Mouse (Mus musculus) midbrain, embryonic 14.5 days (tissue): ENCODE measurements around the gene Mnat1. TPM values are rescaled to one million over a fixed set of nuclear protein-coding genes. Genes with fewer than 3 reads are reported as not detected.
"Not testable (repeated sequence)": the region's sequence is repeated elsewhere in the genome, so short reads cannot be mapped to it uniquely, and the experiment has no call there.

Experiments used
- ATAC-seq: fragments of 200-750 bp; cut with Nextera tagmentation; 2 replicates; pipeline ENCODE4 v1.8.0; 2017; ENCODE audit warnings: moderate number of reproducible peaks, moderate library complexity; ENCODE audit not compliant: low FRiP score, low TSS enrichment
- DNase-seq: peaks from one replicate; pipeline ENCODE4 v3.0.0-alpha.2; 2015
- H3K27ac ChIP-seq: fragments of 300-500 bp; sonication (generic); replicated peaks from 2 replicates; pipeline ENCODE4 v1.5.1; 2014; ENCODE audit warnings: mild to moderate bottlenecking, low read depth, low read length, moderate library complexity
- H3K27me3 ChIP-seq: fragments of 300-500 bp; sonication (generic); 2 replicates; pipeline ENCODE4 v1.6.1; 2014; ENCODE audit warnings: low read length, control low read depth, mixed read lengths; ENCODE audit not compliant: control insufficient read depth, insufficient read depth
- H3K36me3 ChIP-seq: fragments of 300-500 bp; sonication (generic); 2 replicates; pipeline ENCODE4 v1.6.1; 2014; ENCODE audit warnings: low read length, control low read depth; ENCODE audit not compliant: control insufficient read depth, insufficient read depth
- H3K4me1 ChIP-seq: fragments of 300-500 bp; sonication (generic); 2 replicates; pipeline ENCODE4 v1.6.1; 2014; ENCODE audit warnings: mild to moderate bottlenecking, antibody characterized with exemption, low read length, control low read depth; ENCODE audit not compliant: control insufficient read depth, insufficient read depth
- H3K4me2 ChIP-seq: fragments of 300-500 bp; sonication (generic); 2 replicates; pipeline ENCODE4 v1.6.1; 2014; ENCODE audit warnings: mild to moderate bottlenecking, low read length, moderate library complexity
- H3K4me3 ChIP-seq: fragments of 300-500 bp; sonication (generic); replicated peaks from 2 replicates; pipeline ENCODE4 v1.5.1; 2014; ENCODE audit warnings: low read depth, low read length
- H3K9ac ChIP-seq: fragments of 300-500 bp; sonication (generic); replicated peaks from 2 replicates; pipeline ENCODE4 v1.6.1; 2014; ENCODE audit warnings: mild to moderate bottlenecking, low read length, moderate library complexity
- H3K9me3 ChIP-seq: fragments of 300-500 bp; sonication (generic); 2 replicates; pipeline ENCODE4 v1.6.1; 2016; ENCODE audit warnings: low read length, control low read depth, mixed read lengths; ENCODE audit not compliant: control insufficient read depth
- WGBS: fragments of 180-500 bp; shearing (Covaris S2); extraction: QIAGEN DNeasy Blood & Tissue Kit; methylation state at CpG from one replicate; pipeline ENCODE4 v1.1.7; 2014; 5-methylcytosine and 5-hydroxymethylcytosine counted together
- polyA plus RNA-seq: library from polyadenylated mRNA; unstranded; fragments of >200 nt; fragmentation: Nextera tagmentation; extraction: Ambion mirVana; gene quantifications from 2 replicates; pipeline ENCODE4 v1.2.1, GENCODE M21; 2014

Gene Mnat1
- polyA plus RNA-seq, 1 experiment from 2014 or later, result 20.3 TPM

- peak overlapping the region; percentile 65 for H3K4me3 ChIP-seq
- peak overlapping the region; percentile 100 for H3K4me2 ChIP-seq
- DNase-seq, result peak; percentile 73
- H3K9me3 ChIP-seq, result no peaks in the 10 kb centered on the region
- peak; percentile 60 for ATAC-seq
- peaks cover 5% of the 10 kb centered on the region; the same call in 1 of the 2 replicates for H3K27me3 ChIP-seq
- H3K36me3 ChIP-seq, result no peaks in the 10 kb centered on the region
- H3K27ac ChIP-seq, result no peak overlapping the region; the same call in 1 of the 2 replicates
- under 1% methylated on average over 64 of the region's 71 CpGs for WGBS
- H3K9ac ChIP-seq, result peak overlapping the region; percentile 65
- peaks cover 13% of the 10 kb centered on the region for H3K4me1 ChIP-seq
Observed at GRCm38 (mm10) chr12:73112326-73113087, 11.0 kb upstream of the Mnat1 start.

- Histone ChIP-seq H3K9ac (peak within 1 kb of the TSS; percentile 65), H3K27ac (no peak within 1 kb of the TSS; the same call in 1 of the 2 replicates), H3K9me3 (no peaks in the 10 kb centered on the region), H3K27me3 (peaks cover 5% of the 10 kb centered on the region; the same call in 1 of the 2 replicates), H3K36me3 (no peaks in the 10 kb centered on the region), H3K4me3 (peak within 1 kb of the TSS; percentile 65), H3K4me1 (peaks cover 13% of the 10 kb centered on the region), H3K4me2 (peak within 1 kb of the TSS; percentile 100)
- DNase-seq (peak; percentile 85), ATAC-seq (peak; percentile 92)
- under 1% methylated on average over 20 of the region's 20 CpGs for WGBS
Observed at GRCm38 (mm10) chr12:73113196-73113595, 10.3 kb upstream of the Mnat1 start, which contains the start of gene Six4. Six4 (minus strand) TSS chr12:73113456.

- no peak overlapping the region for H3K4me3 ChIP-seq
- DNase-seq, result no peak
- H3K4me2 ChIP-seq, result no peak overlapping the region
- no peaks in the 10 kb centered on the region for H3K9me3 ChIP-seq
- ATAC-seq, result no peak
- H3K36me3 ChIP-seq, result no peaks in the 10 kb centered on the region
- no peak overlapping the region for H3K27ac ChIP-seq
- H3K9ac ChIP-seq, result no peak overlapping the region
- H3K27me3 ChIP-seq, result no peaks in the 10 kb centered on the region
- 81% methylated on average over 4 of the region's 4 CpGs for WGBS
- H3K4me1 ChIP-seq, result peaks cover 7% of the 10 kb centered on the region
Observed at GRCm38 (mm10) chr12:73125250-73125649, 1.7 kb downstream of the Mnat1 start.

- H3K27me3 ChIP-seq, result no peaks in the 10 kb centered on the region
- ATAC-seq (no peak), DNase-seq (no peak)
- H3K9me3 ChIP-seq, result no peaks in the 10 kb centered on the region
- H3K4me3 ChIP-seq, result no peak overlapping the region
- H3K27ac ChIP-seq, result no peak overlapping the region
- no peak overlapping the region for H3K9ac ChIP-seq
- WGBS, result 96% methylated on average over 3 of the region's 3 CpGs
- H3K4me1 ChIP-seq, result no peaks in the 10 kb centered on the region
- no peak overlapping the region for H3K4me2 ChIP-seq
- no peaks in the 10 kb centered on the region for H3K36me3 ChIP-seq
Observed at GRCm38 (mm10) chr12:73140732-73141131, 17.2 kb downstream of the Mnat1 start.

GRCm38 (mm10) chr12:73147236-73147635, 23.7 kb downstream of the Mnat1 start:
- ATAC-seq (no peak), DNase-seq (no peak)
- Histone ChIP-seq H3K36me3 (no peaks in the 10 kb centered on the region), H3K4me2 (no peak overlapping the region), H3K27ac (no peak overlapping the region), H3K27me3 (no peaks in the 10 kb centered on the region), H3K9me3 (no peaks in the 10 kb centered on the region), H3K4me3 (no peak overlapping the region), H3K4me1 (no peaks in the 10 kb centered on the region), H3K9ac (no peak overlapping the region)
- 77% methylated on average over 3 of the region's 3 CpGs for WGBS

GRCm38 (mm10) chr12:73151038-73151437, 27.5 kb downstream of the Mnat1 start:
- WGBS, result 94% methylated on average over 5 of the region's 5 CpGs

GRCm38 (mm10) chr12:73154150-73154549, 30.6 kb downstream of the Mnat1 start:
- Histone ChIP-seq H3K27me3 (no peaks in the 10 kb centered on the region), H3K4me1 (no peaks in the 10 kb centered on the region), H3K4me3 (no peak overlapping the region), H3K9me3 (no peaks in the 10 kb centered on the region), H3K9ac (no peak overlapping the region), H3K4me2 (no peak overlapping the region), H3K27ac (no peak overlapping the region), H3K36me3 (no peaks in the 10 kb centered on the region)
- DNase-seq, result no peak
- WGBS, result 97% methylated on average over 4 of the region's 4 CpGs
- no peak for ATAC-seq

More at GRCm38 (mm10) chr12:73151038-73151437, 27.5 kb downstream of the Mnat1 start:
- H3K9ac ChIP-seq, H3K4me3 ChIP-seq, H3K4me1 ChIP-seq, H3K4me2 ChIP-seq, H3K36me3 ChIP-seq, DNase-seq, H3K27me3 ChIP-seq, ATAC-seq, H3K27ac ChIP-seq, H3K9me3 ChIP-seq: not testable (repeated sequence)

GRCm38 (mm10) chr12:73160341-73160740, 36.8 kb downstream of the Mnat1 start:
- WGBS, result 77% methylated on average over 4 of the region's 4 CpGs
- Histone ChIP-seq H3K27ac (no peak overlapping the region), H3K4me2 (no peak overlapping the region), H3K36me3 (no peaks in the 10 kb centered on the region), H3K4me3 (no peak overlapping the region), H3K9me3 (no peaks in the 10 kb centered on the region), H3K4me1 (no peaks in the 10 kb centered on the region), H3K27me3 (no peaks in the 10 kb centered on the region), H3K9ac (no peak overlapping the region)
- DNase-seq (peak; percentile 3), ATAC-seq (no peak)
